In the genomic region with DNA sequence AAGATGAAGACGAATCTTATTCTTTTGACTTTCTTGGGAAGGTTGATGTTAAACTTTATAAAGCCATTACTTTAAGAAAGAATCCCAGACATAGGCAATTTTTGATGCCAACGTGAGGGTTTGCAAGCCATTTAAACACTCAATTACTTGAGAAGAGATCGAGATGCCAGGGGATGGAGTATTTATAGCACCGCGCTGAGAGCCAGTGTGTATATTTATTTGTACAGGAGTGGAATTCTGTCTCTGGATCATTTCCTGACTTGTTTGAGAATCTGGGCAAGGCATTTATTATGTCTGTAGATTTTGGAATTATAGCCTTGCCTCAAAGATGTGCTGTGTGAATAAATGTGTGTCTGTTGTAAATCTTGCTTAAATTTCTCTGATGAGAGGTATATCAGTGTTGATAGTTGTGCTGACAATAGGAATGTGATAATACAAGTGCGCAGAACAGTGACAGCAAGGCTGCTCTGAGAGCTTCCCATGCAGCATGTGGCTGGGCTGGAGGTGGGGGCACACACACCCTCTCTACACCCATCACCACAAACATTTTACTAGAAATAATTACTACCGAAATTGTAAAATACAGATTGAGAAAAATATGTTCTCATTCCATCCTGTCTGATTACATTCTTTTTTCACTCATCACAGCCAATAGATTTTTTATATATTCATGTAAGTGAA, we compare ENCODE assay signal across 11 mouse cellular contexts.
"Had no signal": no experiment of that assay in that cellular context is flagged by ENCODE, and none has a peak within 500 bp of the region (broad histone marks: within the 10 kb centered on the region; RNA-seq: fewer than 3 reads in every experiment).

No protein-coding gene starts in this region.

- DNase-seq: kidney, postnatal 14 days; lung, adult 2 months; lung, postnatal 36 days; right cerebral cortex, postnatal 14 days; thymus, postnatal 36 days had no signal

- H3K9ac ChIP-seq: liver, embryonic 15.5 days; midbrain, embryonic 13.5 days had no signal

- H3K36me3 ChIP-seq: limb, embryonic 10.5 days; liver, embryonic 15.5 days; midbrain, embryonic 13.5 days had no signal

- H3K4me3 ChIP-seq: left cerebral cortex, adult 2 months; limb, embryonic 10.5 days; liver, embryonic 15.5 days; midbrain, embryonic 13.5 days had no signal

- H3K4me1 ChIP-seq: limb, embryonic 10.5 days; midbrain, embryonic 13.5 days had no signal

- H3K9me3 ChIP-seq: limb, embryonic 10.5 days; liver, embryonic 15.5 days; midbrain, embryonic 13.5 days had no signal

- H3K27me3 ChIP-seq: liver, embryonic 15.5 days; midbrain, embryonic 13.5 days had no signal

- ATAC-seq: lung, postnatal 0 days; midbrain, embryonic 13.5 days had no signal

- H3K27ac ChIP-seq: left cerebral cortex, adult 2 months; limb, embryonic 10.5 days; liver, embryonic 15.5 days; midbrain, embryonic 13.5 days had no signal

- H3K4me2 ChIP-seq: liver, embryonic 11.5 days; liver, embryonic 15.5 days; midbrain, embryonic 13.5 days had no signal
